Mouse (Mus musculus): ENCODE results near the gene Prss43. TPM values are rescaled to one million over a fixed set of nuclear protein-coding genes. Genes with fewer than 3 reads are reported as not detected.
A peak's percentile ranks its signal among the peaks of the same experiment; 100 is the strongest.

Prss43 gene
- not detected in 2 replicates for polyA plus RNA-seq (2015; fragmentation: Nextera tagmentation; extraction: Ambion mirVana)

GRCm38 (mm10) chr9:110826390-110826789 is at the start of gene Prss43:
Prss43 (plus strand) TSS chr9:110826690.
- Histone ChIP-seq H3K4me3 (replicated peaks) (no peak within 1 kb of the TSS), H3K27me3 (no peaks in the 10 kb centered on the region), H3K9me3 (no peaks in the 10 kb centered on the region), H3K4me1 (replicated peaks) (no peaks in the 10 kb centered on the region), H3K27ac (no peak within 1 kb of the TSS), H3K4me2 (replicated peaks) (no peak within 1 kb of the TSS), H3K36me3 (no peaks in the 10 kb centered on the region), H3K9ac (replicated peaks) (no peak within 1 kb of the TSS)
- 94% methylated on average over 3 of the region's 3 CpGs for WGBS
- ATAC-seq = no peak

- 95% methylated on average over 1 of the region's 1 CpGs for WGBS
- Histone ChIP-seq H3K9me3 (no peaks in the 10 kb centered on the region), H3K9ac (replicated peaks) (no peak overlapping the region), H3K4me1 (replicated peaks) (peaks cover 12% of the 10 kb centered on the region), H3K36me3 (no peaks in the 10 kb centered on the region), H3K27me3 (peaks cover 16% of the 10 kb centered on the region), H3K4me2 (replicated peaks) (no peak overlapping the region), H3K4me3 (replicated peaks) (no peak overlapping the region), H3K27ac (no peak overlapping the region)
- no peak for ATAC-seq
Measured at GRCm38 (mm10) chr9:110778100-110778499, 48.4 kb upstream of the Prss43 start.

- ATAC-seq = no peak
- Histone ChIP-seq H3K4me1 (replicated peaks) (peaks cover 12% of the 10 kb centered on the region), H3K4me3 (replicated peaks) (no peak overlapping the region), H3K9ac (replicated peaks) (no peak overlapping the region), H3K9me3 (no peaks in the 10 kb centered on the region), H3K27ac (no peak overlapping the region), H3K27me3 (peaks cover 16% of the 10 kb centered on the region), H3K4me2 (replicated peaks) (no peak overlapping the region), H3K36me3 (no peaks in the 10 kb centered on the region)
- WGBS = 86% methylated on average over 7 of the region's 7 CpGs
Measured at GRCm38 (mm10) chr9:110778559-110778958, 47.9 kb upstream of the Prss43 start.

- Histone ChIP-seq H3K36me3 (no peaks in the 10 kb centered on the region), H3K4me3 (replicated peaks) (no peak overlapping the region), H3K9ac (replicated peaks) (no peak overlapping the region), H3K4me2 (replicated peaks) (no peak overlapping the region), H3K27me3 (peaks cover 16% of the 10 kb centered on the region), H3K4me1 (replicated peaks) (peaks cover 12% of the 10 kb centered on the region), H3K27ac (no peak overlapping the region), H3K9me3 (no peaks in the 10 kb centered on the region)
- ATAC-seq = no peak
- 64% methylated on average over 5 of the region's 5 CpGs for WGBS
Measured at GRCm38 (mm10) chr9:110779242-110779913, 47.1 kb upstream of the Prss43 start.

GRCm38 (mm10) chr9:110781256-110781721 is 45.2 kb upstream of the Prss43 start:
- H3K9ac ChIP-seq (replicated peaks) = peak overlapping the region; percentile 77
- ATAC-seq = peak; percentile 96
- H3K4me3 ChIP-seq (replicated peaks) = peak overlapping the region; percentile 48
- no peaks in the 10 kb centered on the region for H3K9me3 ChIP-seq
- peak overlapping the region; percentile 77 for H3K27ac ChIP-seq
- peaks cover 16% of the 10 kb centered on the region for H3K27me3 ChIP-seq
- under 1% methylated on average over 43 of the region's 43 CpGs for WGBS
- H3K36me3 ChIP-seq = no peaks in the 10 kb centered on the region
- peak overlapping the region; percentile 67 for H3K4me2 ChIP-seq (replicated peaks)
- H3K4me1 ChIP-seq (replicated peaks) = peaks cover 12% of the 10 kb centered on the region

GRCm38 (mm10) chr9:110781731-110782130 is 44.8 kb upstream of the Prss43 start:
- H3K9me3 ChIP-seq = no peaks in the 10 kb centered on the region
- H3K27me3 ChIP-seq = peaks cover 16% of the 10 kb centered on the region
- peak overlapping the region; percentile 48 for H3K4me3 ChIP-seq (replicated peaks)
- ATAC-seq = peak; percentile 71
- H3K27ac ChIP-seq = peak overlapping the region; percentile 77
- under 1% methylated on average over 23 of the region's 23 CpGs for WGBS
- H3K4me1 ChIP-seq (replicated peaks) = peaks cover 12% of the 10 kb centered on the region
- peak overlapping the region; percentile 67 for H3K4me2 ChIP-seq (replicated peaks)
- H3K36me3 ChIP-seq = no peaks in the 10 kb centered on the region
- H3K9ac ChIP-seq (replicated peaks) = peak overlapping the region; percentile 77

- no peak overlapping the region for H3K9ac ChIP-seq (replicated peaks)
- peaks cover 12% of the 10 kb centered on the region for H3K4me1 ChIP-seq (replicated peaks)
- no peak overlapping the region for H3K27ac ChIP-seq
- no peaks in the 10 kb centered on the region for H3K36me3 ChIP-seq
- H3K27me3 ChIP-seq = peaks cover 16% of the 10 kb centered on the region
- 42% methylated on average over 1 of the region's 1 CpGs for WGBS
- no peak overlapping the region for H3K4me2 ChIP-seq (replicated peaks)
- no peak overlapping the region for H3K4me3 ChIP-seq (replicated peaks)
- H3K9me3 ChIP-seq = no peaks in the 10 kb centered on the region
- no peak for ATAC-seq
Measured at GRCm38 (mm10) chr9:110783611-110784010, 42.9 kb upstream of the Prss43 start.

- ATAC-seq = no peak
- H3K27me3 ChIP-seq = no peaks in the 10 kb centered on the region
- no peak overlapping the region for H3K4me2 ChIP-seq (replicated peaks)
- WGBS = 93% methylated on average over 3 of the region's 3 CpGs
- no peak overlapping the region for H3K27ac ChIP-seq
- H3K4me1 ChIP-seq (replicated peaks) = no peaks in the 10 kb centered on the region
- no peak overlapping the region for H3K9ac ChIP-seq (replicated peaks)
- no peaks in the 10 kb centered on the region for H3K9me3 ChIP-seq
- no peaks in the 10 kb centered on the region for H3K36me3 ChIP-seq
- H3K4me3 ChIP-seq (replicated peaks) = no peak overlapping the region
Measured at GRCm38 (mm10) chr9:110788169-110788568, 38.3 kb upstream of the Prss43 start.

- Histone ChIP-seq H3K4me3 (replicated peaks) (no peak overlapping the region), H3K36me3 (no peaks in the 10 kb centered on the region), H3K27me3 (no peaks in the 10 kb centered on the region), H3K4me1 (replicated peaks) (no peaks in the 10 kb centered on the region), H3K4me2 (replicated peaks) (no peak overlapping the region), H3K9ac (replicated peaks) (no peak overlapping the region), H3K27ac (no peak overlapping the region), H3K9me3 (no peaks in the 10 kb centered on the region)
- ATAC-seq = no peak
- WGBS = 80% methylated on average over 4 of the region's 4 CpGs
Measured at GRCm38 (mm10) chr9:110790462-110790861, 36.0 kb upstream of the Prss43 start.

GRCm38 (mm10) chr9:110797013-110797412 is 29.5 kb upstream of the Prss43 start:
- Histone ChIP-seq H3K27ac (no peak overlapping the region), H3K36me3 (no peaks in the 10 kb centered on the region), H3K4me1 (replicated peaks) (no peaks in the 10 kb centered on the region), H3K4me2 (replicated peaks) (no peak overlapping the region), H3K9ac (replicated peaks) (no peak overlapping the region), H3K4me3 (replicated peaks) (no peak overlapping the region), H3K27me3 (no peaks in the 10 kb centered on the region), H3K9me3 (no peaks in the 10 kb centered on the region)
- WGBS = 89% methylated on average over 10 of the region's 10 CpGs
- no peak for ATAC-seq

- WGBS = 94% methylated on average over 14 of the region's 14 CpGs
- H3K27ac ChIP-seq = no peak within 1 kb of the TSS
- H3K4me1 ChIP-seq (replicated peaks) = no peaks in the 10 kb centered on the region
- no peak within 1 kb of the TSS for H3K4me2 ChIP-seq (replicated peaks)
- ATAC-seq = no peak
- H3K4me3 ChIP-seq (replicated peaks) = no peak within 1 kb of the TSS
- H3K27me3 ChIP-seq = no peaks in the 10 kb centered on the region
- no peaks in the 10 kb centered on the region for H3K9me3 ChIP-seq
- no peaks in the 10 kb centered on the region for H3K36me3 ChIP-seq
- H3K9ac ChIP-seq (replicated peaks) = no peak within 1 kb of the TSS
Measured at GRCm38 (mm10) chr9:110797866-110798265, 28.6 kb upstream of the Prss43 start, which contains the start of gene Prss42. Prss42 (plus strand) TSS chr9:110798166.

GRCm38 (mm10) chr9:110800834-110801479 is 25.5 kb upstream of the Prss43 start:
- ATAC-seq = no peak
- WGBS = 90% methylated on average over 8 of the region's 8 CpGs
- no peaks in the 10 kb centered on the region for H3K9me3 ChIP-seq

More at GRCm38 (mm10) chr9:110800834-110801479, 25.5 kb upstream of the Prss43 start:
- Histone ChIP-seq H3K36me3 (no peaks in the 10 kb centered on the region), H3K4me2 (replicated peaks) (no peak overlapping the region), H3K9ac (replicated peaks) (no peak overlapping the region), H3K4me3 (replicated peaks) (no peak overlapping the region), H3K27me3 (no peaks in the 10 kb centered on the region), H3K4me1 (replicated peaks) (no peaks in the 10 kb centered on the region), H3K27ac (no peak overlapping the region)
